ENCODE assay signal across 26 mouse cellular contexts in genomic region chr8:6884828-6885227, GRCm38 (mm10).
DNase-seq lines count a peak whose midpoint lies in the region; ATAC-seq and TF ChIP-seq lines count a peak whose summit lies in the region.
"Had no signal": no experiment of that assay in that cellular context is flagged by ENCODE, and none has a peak within 500 bp of the region (broad histone marks: within the 10 kb centered on the region; RNA-seq: fewer than 3 reads in every experiment).

No protein-coding gene starts in this region.

- ATAC-seq in embryonic facial prominence, embryonic 14.5 days (ENCODE audit: low read depth): no peak
- ATAC-seq in forebrain, embryonic 16.5 days: peak; percentile 55; the same call in 1 of the 2 replicates
- ATAC-seq in forebrain, embryonic 15.5 days (replicated peaks): no peak; the same call in 1 of the 2 replicates
- ATAC-seq in lung, embryonic 14.5 days (ENCODE audit: insufficient read depth): no peak
- ATAC-seq in lung, postnatal 0 days: no peak
- ATAC-seq: activated CD4-positive, CD25-positive, alpha-beta regulatory T cell, adult 4 months; CD4-positive, CD25-positive, alpha-beta regulatory T cell, adult 4 months; Patski had no signal

- no peaks in the 10 kb centered on the region for H3K4me1 ChIP-seq in embryonic facial prominence, embryonic 14.5 days (ENCODE audit: control insufficient read depth, insufficient read depth, low read length)
- no peaks in the 10 kb centered on the region for H3K4me1 ChIP-seq in embryonic facial prominence, embryonic 10.5 days
- no peaks in the 10 kb centered on the region for H3K4me1 ChIP-seq in forebrain, embryonic 16.5 days (replicated peaks; ENCODE audit: control insufficient read depth, insufficient read depth, low read length)
- H3K4me1 ChIP-seq in forebrain, embryonic 15.5 days: no peaks in the 10 kb centered on the region
- no peaks in the 10 kb centered on the region for H3K4me1 ChIP-seq in lung, embryonic 14.5 days (ENCODE audit: insufficient read depth)
- H3K4me1 ChIP-seq in lung, postnatal 0 days (ENCODE audit: insufficient read depth, low read depth, low read length): no peaks in the 10 kb centered on the region
- H3K4me1 ChIP-seq: embryonic facial prominence, embryonic 12.5 days; embryonic facial prominence, embryonic 15.5 days; forebrain, embryonic 10.5 days had no signal

- TF ChIP-seq CTCF in lung, embryonic 14.5 days (IDR thresholded peaks at IDR 0.05; ENCODE audit: low read depth): no peak
- no peak for TF ChIP-seq CTCF in lung, postnatal 0 days (IDR thresholded peaks at IDR 0.05)

- DNase-seq in embryonic facial prominence, embryonic 14.5 days (ENCODE audit: low spot score): peak; percentile 14
- no peak for DNase-seq in embryonic facial prominence, embryonic 10.5 days (ENCODE audit: low spot score)
- peak; percentile 7 for DNase-seq in lung, embryonic 14.5 days
- DNase-seq in lung, postnatal 0 days (ENCODE audit: low spot score): no peak
- DNase-seq: adrenal gland, adult 8-10 months; adrenal gland, postnatal 14 days; adrenal gland, postnatal 36 days; B cell, adult 2 months; cerebellum, adult 11 months; cerebellum, adult 18-20 months; cerebellum, adult 8-10 months; cerebellum, adult 9-11 months; cerebellum, postnatal 14 days; cerebellum, postnatal 36 days; embryo, embryonic 11 days had no signal

- H3K27ac ChIP-seq in embryonic facial prominence, embryonic 14.5 days (replicated peaks; ENCODE audit: low read depth, low read length): no peak overlapping the region
- no peak overlapping the region for H3K27ac ChIP-seq in embryonic facial prominence, embryonic 10.5 days (replicated peaks)
- no peak overlapping the region for H3K27ac ChIP-seq in forebrain, embryonic 16.5 days (ENCODE audit: low read length)
- no peak overlapping the region for H3K27ac ChIP-seq in forebrain, embryonic 15.5 days (replicated peaks)
- no peak overlapping the region for H3K27ac ChIP-seq in lung, embryonic 14.5 days (ENCODE audit: low read depth)
- H3K27ac ChIP-seq in lung, postnatal 0 days (ENCODE audit: low read length): no peak overlapping the region
- H3K27ac ChIP-seq: embryonic facial prominence, embryonic 12.5 days; embryonic facial prominence, embryonic 15.5 days; forebrain, embryonic 10.5 days had no signal

- no peak overlapping the region for H3K4me2 ChIP-seq in embryonic facial prominence, embryonic 14.5 days (ENCODE audit: low read depth, low read length)
- no peak overlapping the region for H3K4me2 ChIP-seq in forebrain, embryonic 16.5 days (ENCODE audit: low read length)
- H3K4me2 ChIP-seq in forebrain, embryonic 15.5 days (replicated peaks): no peak overlapping the region
- H3K4me2 ChIP-seq in lung, embryonic 14.5 days: no peak overlapping the region
- H3K4me2 ChIP-seq in lung, postnatal 0 days (replicated peaks; ENCODE audit: low read depth, low read length): no peak overlapping the region
- H3K4me2 ChIP-seq: embryonic facial prominence, embryonic 12.5 days; embryonic facial prominence, embryonic 15.5 days had no signal

- TF ChIP-seq EP300 in lung, postnatal 0 days (IDR thresholded peaks at IDR 0.05): no peak

- H3K27me3 ChIP-seq in embryonic facial prominence, embryonic 14.5 days (replicated peaks; ENCODE audit: control insufficient read depth, insufficient read depth, low read length): no peaks in the 10 kb centered on the region
- no peaks in the 10 kb centered on the region for H3K27me3 ChIP-seq in embryonic facial prominence, embryonic 10.5 days (replicated peaks; ENCODE audit: low read depth, poor library complexity, severe bottlenecking)
- H3K27me3 ChIP-seq in forebrain, embryonic 16.5 days (replicated peaks; ENCODE audit: control insufficient read depth, insufficient read depth, low read length): no peaks in the 10 kb centered on the region
- H3K27me3 ChIP-seq in forebrain, embryonic 15.5 days: no peaks in the 10 kb centered on the region
- H3K27me3 ChIP-seq in lung, embryonic 14.5 days (ENCODE audit: insufficient read depth, low read length): no peaks in the 10 kb centered on the region
- no peaks in the 10 kb centered on the region for H3K27me3 ChIP-seq in lung, postnatal 0 days (replicated peaks; ENCODE audit: insufficient read depth, low read length)
- H3K27me3 ChIP-seq: CH12.LX; embryonic facial prominence, embryonic 12.5 days; embryonic facial prominence, embryonic 15.5 days; Patski had no signal

- no peak overlapping the region for H3K4me3 ChIP-seq in embryonic facial prominence, embryonic 14.5 days (ENCODE audit: low read depth, low read length)
- no peak overlapping the region for H3K4me3 ChIP-seq in embryonic facial prominence, embryonic 10.5 days
- no peak overlapping the region for H3K4me3 ChIP-seq in forebrain, embryonic 16.5 days (replicated peaks; ENCODE audit: low read length)
- no peak overlapping the region for H3K4me3 ChIP-seq in forebrain, embryonic 15.5 days
- H3K4me3 ChIP-seq in lung, embryonic 14.5 days (ENCODE audit: low read depth, low read length): no peak overlapping the region
- H3K4me3 ChIP-seq in lung, postnatal 0 days (ENCODE audit: low read depth, low read length): no peak overlapping the region
- H3K4me3 ChIP-seq: embryonic facial prominence, embryonic 12.5 days; embryonic facial prominence, embryonic 15.5 days; erythroblast, embryonic 14.5 days; forebrain, embryonic 10.5 days had no signal

- H3K36me3 ChIP-seq in embryonic facial prominence, embryonic 14.5 days (ENCODE audit: control insufficient read depth, insufficient read depth, low read length): no peaks in the 10 kb centered on the region
- H3K36me3 ChIP-seq in embryonic facial prominence, embryonic 10.5 days (replicated peaks): no peaks in the 10 kb centered on the region
- H3K36me3 ChIP-seq in forebrain, embryonic 16.5 days (ENCODE audit: control insufficient read depth, insufficient read depth): no peaks in the 10 kb centered on the region
- H3K36me3 ChIP-seq in forebrain, embryonic 15.5 days: no peaks in the 10 kb centered on the region
- no peaks in the 10 kb centered on the region for H3K36me3 ChIP-seq in lung, embryonic 14.5 days (ENCODE audit: insufficient read depth)
- H3K36me3 ChIP-seq in lung, postnatal 0 days (ENCODE audit: insufficient read depth, low read length): no peaks in the 10 kb centered on the region
- H3K36me3 ChIP-seq: embryonic facial prominence, embryonic 12.5 days; embryonic facial prominence, embryonic 15.5 days; forebrain, embryonic 10.5 days; G1E had no signal

- H3K9ac ChIP-seq in embryonic facial prominence, embryonic 14.5 days (ENCODE audit: low read depth, low read length): no peak overlapping the region
- H3K9ac ChIP-seq in forebrain, embryonic 16.5 days (replicated peaks; ENCODE audit: low read depth, low read length): no peak overlapping the region
- no peak overlapping the region for H3K9ac ChIP-seq in forebrain, embryonic 15.5 days (replicated peaks)
- no peak overlapping the region for H3K9ac ChIP-seq in lung, embryonic 14.5 days
- no peak overlapping the region for H3K9ac ChIP-seq in lung, postnatal 0 days (replicated peaks; ENCODE audit: low read depth)
- H3K9ac ChIP-seq: embryonic facial prominence, embryonic 12.5 days; embryonic facial prominence, embryonic 15.5 days had no signal

- H3K9me3 ChIP-seq in embryonic facial prominence, embryonic 14.5 days (ENCODE audit: control insufficient read depth, low read length): no peaks in the 10 kb centered on the region
- H3K9me3 ChIP-seq in embryonic facial prominence, embryonic 10.5 days: no peaks in the 10 kb centered on the region
- no peaks in the 10 kb centered on the region for H3K9me3 ChIP-seq in forebrain, embryonic 16.5 days (ENCODE audit: control insufficient read depth, low read length)
- no peaks in the 10 kb centered on the region for H3K9me3 ChIP-seq in forebrain, embryonic 15.5 days
- no peaks in the 10 kb centered on the region for H3K9me3 ChIP-seq in lung, embryonic 14.5 days (ENCODE audit: low read depth, low read length)
- no peaks in the 10 kb centered on the region for H3K9me3 ChIP-seq in lung, postnatal 0 days (ENCODE audit: low read length)
- H3K9me3 ChIP-seq: embryonic facial prominence, embryonic 12.5 days; embryonic facial prominence, embryonic 15.5 days; forebrain, embryonic 10.5 days; G1E had no signal

Comparison
In these comparisons a context has a peak if more than half of its experiments do, and no peak if none do; other contexts are left out.
1. DNase-seq: peak in embryonic facial prominence, embryonic 14.5 days (single experiment) and lung, embryonic 14.5 days (single experiment); none in embryonic facial prominence, embryonic 10.5 days (single experiment) and lung, postnatal 0 days (single experiment).